Mouse (Mus musculus): ENCODE measurements around the gene Edn1. TPM values are rescaled to one million over a fixed set of nuclear protein-coding genes. Genes with fewer than 3 reads are reported as not detected.

Edn1 gene
- total RNA-seq, 2 experiments from 2014 or later: 2.6 to 4.7 TPM

DNA sequence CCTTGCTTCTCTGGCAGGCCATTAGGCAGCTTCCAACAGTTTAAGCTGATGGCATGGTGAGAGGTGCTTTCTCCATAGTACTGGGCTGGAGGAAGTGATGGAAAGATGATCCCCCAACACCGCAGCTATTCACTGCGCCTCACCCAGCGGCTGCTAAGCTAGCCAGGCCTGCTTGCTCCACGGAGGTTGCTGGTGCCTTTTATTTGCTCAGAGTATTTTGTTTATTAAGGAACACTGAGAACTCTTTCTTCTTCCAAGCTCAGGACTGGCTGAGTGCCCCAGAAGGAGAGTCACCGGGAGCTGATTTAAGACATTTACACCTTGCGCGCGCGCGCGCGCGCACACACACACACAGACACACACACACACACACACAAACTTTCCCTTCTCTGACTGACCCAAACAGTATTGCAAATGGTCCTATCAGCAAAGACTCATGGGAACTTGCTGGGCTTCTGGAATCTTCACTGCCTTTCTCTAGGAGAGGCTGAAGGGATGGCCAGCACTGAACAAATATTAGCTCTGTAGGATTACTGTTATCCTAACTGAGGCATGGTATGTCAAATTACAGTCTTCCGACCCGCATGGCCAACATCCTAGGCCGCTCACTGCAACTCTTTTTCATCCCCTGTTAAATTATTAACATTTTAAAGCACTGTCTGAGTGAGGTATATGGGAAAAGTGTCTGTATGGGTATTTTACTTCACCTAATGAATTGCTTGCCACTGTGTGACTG, 7.3 kb downstream of the Edn1 start:
- intact Hi-C loops (cut with DNase I): no loop called here
- no peak for DNase-seq (ENCODE audit: extremely low spot score in 1 of 2, low spot score in 2 of 2)

DNA sequence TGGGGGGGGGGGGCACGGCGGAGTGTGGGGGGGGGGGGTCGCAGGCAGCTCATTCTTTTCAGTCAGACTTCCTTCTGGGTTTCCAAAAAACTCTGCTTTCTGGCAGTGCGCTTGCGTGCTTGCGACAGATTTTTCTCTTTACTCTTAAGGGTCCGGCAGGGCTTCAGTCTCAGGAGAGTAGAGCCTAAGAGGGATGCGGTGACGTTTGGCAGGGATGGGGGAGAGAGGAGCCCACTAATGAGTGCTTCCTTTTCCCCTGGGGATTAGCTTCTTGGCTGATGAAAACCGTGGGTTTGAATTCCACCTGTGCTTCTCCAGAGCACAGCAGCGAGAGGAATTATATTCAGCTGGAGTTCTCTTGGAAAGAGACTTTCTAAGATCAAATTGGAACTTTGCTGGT, 8.5 kb downstream of the Edn1 start:
- DNase-seq (ENCODE audit: extremely low spot score in 1 of 2, low spot score in 2 of 2): no peak
- intact Hi-C loops (cut with DNase I): no loop called here

DNA sequence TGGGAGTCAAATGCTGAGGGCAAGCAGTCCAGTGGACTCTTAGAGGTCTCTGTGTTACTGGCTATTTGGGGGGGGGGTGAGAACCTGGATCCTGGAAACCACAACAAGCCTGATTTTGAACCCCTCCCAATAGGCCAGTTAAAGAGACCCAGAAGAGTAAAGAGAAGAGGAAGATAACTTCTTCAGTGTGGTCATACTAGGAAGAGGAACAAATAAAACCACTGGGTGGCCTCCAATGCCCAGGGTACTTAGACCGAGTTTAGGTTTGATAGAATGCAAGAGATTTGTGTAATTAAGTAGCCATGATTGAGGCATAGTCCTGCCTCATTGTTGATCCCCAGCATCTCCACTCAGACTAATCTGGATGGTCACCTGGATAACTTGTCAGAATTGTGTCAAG, 14.4 kb downstream of the Edn1 start:
- intact Hi-C loops (cut with DNase I): no loop called here
- no peak for DNase-seq (ENCODE audit: extremely low spot score in 1 of 2, low spot score in 2 of 2)

DNA sequence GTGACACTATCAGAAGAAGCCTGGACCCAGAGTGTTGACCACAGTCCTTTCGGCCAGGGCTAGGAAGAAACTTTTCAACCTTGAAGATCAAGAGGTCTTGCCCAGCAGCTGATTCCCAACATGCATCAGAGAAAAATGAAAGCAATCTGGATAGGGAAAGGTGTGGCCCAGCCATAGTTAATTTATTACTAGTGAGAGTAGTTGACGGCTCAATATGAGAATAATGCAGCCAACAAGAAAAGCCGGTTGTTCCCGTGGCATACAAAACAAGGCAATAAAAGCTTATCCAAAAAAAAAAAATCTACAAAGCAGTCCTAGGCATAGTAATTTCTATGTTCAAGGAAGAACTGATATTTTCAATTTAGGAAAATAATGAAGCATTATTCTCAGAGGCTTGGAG, 16.5 kb downstream of the Edn1 start:
- intact Hi-C loops (cut with DNase I): no loop called here
- DNase-seq (ENCODE audit: extremely low spot score in 1 of 2, low spot score in 2 of 2): no peak

DNA sequence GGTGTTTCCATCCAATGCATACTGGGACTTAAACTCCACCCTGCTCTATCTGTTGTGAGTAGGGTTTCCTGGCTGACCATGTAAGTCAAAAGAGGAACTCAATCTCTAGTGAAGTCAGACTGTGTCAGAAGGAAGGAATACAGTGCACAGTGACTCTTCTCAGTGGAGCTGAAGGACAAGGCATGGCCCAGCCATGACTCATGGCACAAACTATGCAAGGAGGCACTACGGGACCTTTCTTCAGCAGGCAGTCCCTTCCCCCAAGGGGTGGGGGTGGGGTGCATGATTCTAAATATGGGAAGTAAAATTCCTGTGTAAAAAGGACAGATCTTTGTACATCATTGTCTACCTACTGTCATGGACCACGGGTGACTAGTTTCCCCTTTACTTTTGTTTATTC, 27.3 kb downstream of the Edn1 start:
- intact Hi-C loops (cut with DNase I): no loop called here
- no peak for DNase-seq (ENCODE audit: extremely low spot score in 1 of 2, low spot score in 2 of 2)

DNA sequence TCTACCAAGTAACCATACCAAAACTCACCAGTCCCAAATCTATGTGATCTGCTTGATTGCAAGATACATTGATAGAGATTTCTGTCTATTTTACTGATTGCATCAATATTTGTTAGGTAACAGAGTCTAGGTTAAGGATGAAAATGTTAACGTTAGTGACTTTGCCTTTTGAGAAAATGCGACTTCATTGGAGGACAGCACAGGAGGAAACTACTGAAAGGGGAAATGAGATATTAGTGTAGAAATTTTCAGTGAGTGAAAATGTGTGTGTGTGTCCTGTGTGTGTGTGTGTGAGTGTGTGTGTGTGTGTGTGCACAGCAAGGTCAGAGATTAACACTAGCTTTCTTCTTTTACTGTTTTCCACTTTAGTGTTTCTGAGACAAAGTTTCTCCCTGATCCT, 29.8 kb downstream of the Edn1 start:
- no peak for DNase-seq (ENCODE audit: extremely low spot score in 1 of 2, low spot score in 2 of 2)
- intact Hi-C loops (cut with DNase I): no loop called here

DNA sequence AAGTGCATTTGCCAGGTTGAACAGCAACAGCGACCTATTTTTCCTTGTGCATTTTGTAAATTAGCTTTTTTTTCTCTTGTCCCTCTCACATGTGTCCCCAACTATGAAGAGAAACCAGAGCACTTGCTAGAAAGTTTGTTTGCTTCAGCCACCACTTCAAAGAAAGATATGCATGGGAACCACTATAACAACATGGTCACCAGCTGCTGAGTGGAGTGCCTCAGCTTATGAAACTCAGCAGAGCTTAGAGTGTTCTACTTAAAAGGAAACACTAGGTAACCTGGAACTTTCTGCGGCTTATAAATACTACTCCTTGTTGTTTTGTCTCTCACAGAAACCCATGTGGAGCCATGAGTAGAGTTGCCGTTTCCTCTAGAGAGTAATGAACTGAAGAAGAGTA, 33.7 kb downstream of the Edn1 start:
- intact Hi-C loops (cut with DNase I): no loop called here
- DNase-seq (ENCODE audit: extremely low spot score in 1 of 2, low spot score in 2 of 2): no peak

DNA sequence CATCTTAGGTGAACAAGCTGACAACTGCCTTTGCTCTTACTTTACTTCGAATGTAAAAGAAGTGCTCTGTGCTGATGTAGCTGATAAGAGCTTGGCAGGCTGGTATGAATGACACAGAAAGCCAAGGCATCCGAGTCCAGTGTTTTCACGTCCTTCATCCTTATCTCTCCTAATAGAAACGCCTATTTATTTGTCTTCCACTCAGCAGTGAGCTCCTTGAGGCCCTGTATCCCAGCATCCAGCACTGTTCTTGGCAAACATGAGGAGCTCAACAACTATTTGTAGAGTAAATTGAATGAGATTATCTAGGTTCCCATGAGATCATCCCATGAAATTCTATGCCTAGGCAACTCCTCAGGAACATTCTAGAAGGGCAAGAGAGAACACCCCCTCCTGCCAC, 35.1 kb downstream of the Edn1 start:
- intact Hi-C loops (cut with DNase I): no loop called here
- DNase-seq (ENCODE audit: extremely low spot score in 1 of 2, low spot score in 2 of 2): no peak

DNA sequence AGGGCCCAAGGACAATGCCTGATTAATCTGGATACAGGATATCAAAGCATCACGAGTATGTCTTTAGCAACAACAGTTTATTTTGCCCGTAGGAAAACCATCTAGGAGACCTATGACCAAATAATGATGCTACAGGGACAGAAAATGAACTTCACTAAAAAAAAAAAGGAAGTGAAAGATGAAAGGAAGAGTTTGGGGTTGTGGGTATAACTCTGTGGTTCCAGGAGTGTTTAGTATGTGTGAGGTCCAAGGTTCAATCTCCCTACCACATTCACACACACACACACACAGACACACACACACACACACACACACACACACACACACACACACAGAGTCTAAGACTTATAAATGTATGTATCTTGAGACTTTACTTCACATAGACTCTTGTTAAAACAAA, 35.8 kb downstream of the Edn1 start:
- intact Hi-C loops (cut with DNase I): no loop called here
- DNase-seq (ENCODE audit: extremely low spot score in 1 of 2, low spot score in 2 of 2): no peak

DNA sequence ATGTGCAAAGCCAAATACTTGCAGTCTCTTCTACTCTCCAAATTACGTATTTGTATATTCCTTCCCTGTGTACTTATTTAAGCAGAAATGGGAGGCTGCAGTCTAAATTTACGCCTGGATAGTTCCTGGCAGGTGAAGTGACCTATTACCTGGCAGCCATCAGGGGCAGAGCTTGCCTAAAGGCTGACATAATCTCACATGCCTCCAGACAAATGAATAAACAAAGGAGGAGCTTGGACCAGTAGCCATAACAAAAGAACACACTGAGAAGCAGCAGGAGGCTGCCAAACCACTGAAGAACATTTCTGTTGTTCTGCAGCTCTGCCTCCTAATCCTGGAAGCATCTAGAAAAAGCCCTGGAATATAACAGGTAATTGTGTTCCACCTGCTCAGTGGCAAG, 38.2 kb downstream of the Edn1 start:
- intact Hi-C loops (cut with DNase I): no loop called here
- DNase-seq (ENCODE audit: extremely low spot score in 1 of 2, low spot score in 2 of 2): no peak

DNA sequence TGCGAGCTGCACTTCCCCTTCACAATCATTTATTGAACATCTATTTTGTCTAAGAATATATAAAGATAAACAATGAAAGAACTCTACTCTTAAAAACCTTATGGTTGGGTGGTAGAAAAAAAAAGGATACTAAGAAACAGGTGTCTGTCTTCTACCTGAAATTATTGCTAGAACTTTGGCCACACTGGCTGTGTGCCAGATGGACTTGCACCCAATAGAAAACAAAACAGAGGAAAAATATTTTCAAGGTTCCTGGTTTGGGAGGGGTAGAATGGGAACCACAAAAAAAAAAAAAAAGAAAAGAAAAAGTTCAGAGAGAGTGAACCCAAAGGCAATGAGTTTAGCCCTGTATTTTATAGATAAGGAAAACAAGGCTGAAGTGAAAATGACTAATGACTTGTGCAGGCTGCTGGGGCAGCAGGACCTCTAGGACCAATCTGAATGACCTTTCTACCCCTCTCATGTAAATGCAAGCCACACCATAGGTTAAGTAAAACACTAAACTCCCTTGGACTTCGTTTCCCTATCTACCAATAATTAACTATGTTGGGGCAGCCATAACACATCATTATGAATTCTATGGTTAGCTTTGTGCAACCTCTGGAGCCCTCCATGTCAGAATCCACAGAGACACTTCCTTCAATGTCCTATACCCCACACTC, 40.7 kb downstream of the Edn1 start:
- no peak for DNase-seq (ENCODE audit: extremely low spot score in 1 of 2, low spot score in 2 of 2)
- intact Hi-C loops (cut with DNase I): no loop called here

DNA sequence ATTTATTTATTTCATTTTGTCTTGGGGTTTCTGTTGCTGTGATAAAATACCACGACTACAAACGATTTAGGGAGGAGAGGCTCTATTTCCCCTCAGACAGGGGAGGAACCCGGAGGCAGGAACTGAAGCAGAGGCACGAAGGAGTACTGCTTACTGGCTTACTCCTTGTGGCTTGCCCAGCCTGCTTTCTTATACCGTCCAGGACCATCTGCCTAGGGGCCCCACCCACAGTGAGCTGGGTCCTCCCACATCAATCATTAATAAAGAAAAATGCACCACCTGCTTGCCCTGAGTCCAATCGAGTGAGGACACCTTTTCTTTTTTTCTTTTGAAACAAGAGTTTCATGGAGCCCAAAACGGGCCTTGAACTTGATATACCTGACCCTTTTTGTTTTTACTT, 44.2 kb downstream of the Edn1 start:
- no peak for DNase-seq (ENCODE audit: extremely low spot score in 1 of 2, low spot score in 2 of 2)
- intact Hi-C loops (cut with DNase I): no loop called here

DNA sequence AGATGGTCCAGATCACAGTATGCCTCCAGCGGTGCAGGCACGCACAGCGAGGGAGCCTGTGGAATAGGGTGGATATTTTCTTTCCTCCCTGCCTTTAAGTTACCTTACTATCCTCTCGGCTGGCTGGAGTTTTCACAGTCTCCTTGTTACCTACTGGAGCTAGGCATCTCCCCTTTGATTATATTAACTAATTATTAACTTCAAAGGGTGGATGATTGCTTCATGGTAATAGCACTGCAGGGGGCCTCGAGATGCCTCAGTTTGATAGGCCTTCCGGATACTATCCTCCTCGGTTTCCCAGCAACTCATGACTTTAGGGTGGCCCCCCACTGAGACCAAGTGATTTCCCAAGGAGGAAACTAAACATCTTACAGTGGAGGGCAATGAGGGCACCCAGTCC, 45.1 kb downstream of the Edn1 start:
- intact Hi-C loops (cut with DNase I): no loop called here
- DNase-seq (ENCODE audit: extremely low spot score in 1 of 2, low spot score in 2 of 2): no peak

DNA sequence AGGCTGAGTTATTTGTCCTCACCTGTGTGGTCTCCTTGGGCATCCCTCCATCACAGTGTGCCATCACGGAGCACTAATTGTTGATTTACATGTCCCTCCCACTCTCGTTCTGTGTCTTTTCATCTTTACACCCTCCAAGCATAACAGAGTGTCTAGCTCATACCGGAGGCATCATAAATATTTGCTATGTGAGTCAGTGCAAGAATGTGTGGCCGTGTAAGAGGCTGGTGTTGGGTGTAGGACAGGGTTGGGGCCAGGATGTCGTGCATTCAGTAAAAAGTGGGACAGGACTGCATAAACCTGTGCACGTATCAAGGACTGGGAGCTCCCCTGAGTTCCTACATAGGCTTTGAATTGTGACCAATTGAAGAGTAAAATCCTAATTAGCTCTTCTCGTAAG, 50.4 kb downstream of the Edn1 start:
- intact Hi-C loops (cut with DNase I): no loop called here
- DNase-seq (ENCODE audit: extremely low spot score in 1 of 2, low spot score in 2 of 2): no peak

Other genes with a start within 250 kb of the Edn1 start
- gene Hivep1, start 249.5 kb upstream of the Edn1 start, total RNA-seq (2021): 10 to 100 TPM; 63.4 to 73.0 TPM

Measured in left cerebral cortex, postnatal 10 days (tissue).